Mouse (Mus musculus) cerebellum, adult 11-12 months (tissue): ENCODE measurements at regions not wholly inside any gene's neighbourhood (a gene's known extent, or its start where the extent isn't known, plus 50 kb on each side); places are given as distances from the start of the nearest gene placed in this dataset.

ENCODE experiments used
- DNase-seq: peaks from one replicate; pipeline ENCODE4 v3.0.0; 2022

GRCm38 (mm10) chr13:51016956-51017703 is 83.5 kb upstream of the Spin1 start:
- no peak for DNase-seq

DNA sequence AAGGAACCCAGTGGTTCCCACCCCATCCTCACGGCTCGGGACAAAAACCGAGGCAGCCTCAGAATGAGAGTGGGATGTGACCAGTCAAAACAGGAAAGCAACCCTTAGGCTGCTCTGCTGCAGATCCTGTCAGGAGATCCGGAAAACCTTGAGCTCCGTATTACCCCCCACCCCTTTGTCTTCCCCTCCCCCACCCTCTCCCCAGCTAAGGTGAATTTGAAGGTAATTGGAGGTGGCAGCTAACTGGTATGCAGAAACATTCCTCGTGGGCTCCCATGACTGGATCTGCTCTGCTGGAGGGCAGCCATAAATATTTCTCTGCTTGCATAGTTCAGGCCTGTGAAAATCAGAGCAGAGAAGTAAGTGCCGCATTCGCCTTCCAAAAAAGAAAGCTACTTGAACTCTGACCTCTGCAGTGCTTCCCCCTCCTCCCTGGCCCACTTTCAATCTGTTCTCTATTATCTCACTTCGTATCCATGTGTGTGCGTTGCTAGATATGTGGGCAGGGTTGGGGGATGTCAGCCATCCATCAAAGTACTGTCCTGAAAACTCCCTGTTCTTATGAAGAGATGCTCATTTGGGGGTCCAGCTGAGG is 82.9 kb upstream of the Spin1 start:
- DNase-seq: no peak

DNA sequence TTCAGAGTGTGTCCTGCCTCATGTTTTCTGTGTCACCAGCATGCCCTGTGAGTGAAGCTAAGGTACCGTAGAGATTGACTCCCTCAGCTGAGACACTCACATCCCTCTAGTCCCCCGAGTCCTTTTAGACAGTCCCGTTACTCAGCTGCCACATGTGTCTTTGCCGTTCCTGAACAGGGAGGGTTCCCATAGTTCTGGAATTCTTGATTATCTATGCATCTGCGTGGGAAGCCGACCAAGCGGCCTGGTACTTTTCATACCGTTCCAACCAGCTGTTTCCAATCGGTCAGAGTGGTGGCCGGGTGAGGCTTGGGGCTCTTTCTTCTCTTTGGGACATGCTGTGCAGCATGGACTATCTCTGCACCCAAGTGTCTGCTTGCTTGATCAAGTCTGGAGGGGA is 82.3 kb upstream of the Spin1 start:
- no peak for DNase-seq

DNA sequence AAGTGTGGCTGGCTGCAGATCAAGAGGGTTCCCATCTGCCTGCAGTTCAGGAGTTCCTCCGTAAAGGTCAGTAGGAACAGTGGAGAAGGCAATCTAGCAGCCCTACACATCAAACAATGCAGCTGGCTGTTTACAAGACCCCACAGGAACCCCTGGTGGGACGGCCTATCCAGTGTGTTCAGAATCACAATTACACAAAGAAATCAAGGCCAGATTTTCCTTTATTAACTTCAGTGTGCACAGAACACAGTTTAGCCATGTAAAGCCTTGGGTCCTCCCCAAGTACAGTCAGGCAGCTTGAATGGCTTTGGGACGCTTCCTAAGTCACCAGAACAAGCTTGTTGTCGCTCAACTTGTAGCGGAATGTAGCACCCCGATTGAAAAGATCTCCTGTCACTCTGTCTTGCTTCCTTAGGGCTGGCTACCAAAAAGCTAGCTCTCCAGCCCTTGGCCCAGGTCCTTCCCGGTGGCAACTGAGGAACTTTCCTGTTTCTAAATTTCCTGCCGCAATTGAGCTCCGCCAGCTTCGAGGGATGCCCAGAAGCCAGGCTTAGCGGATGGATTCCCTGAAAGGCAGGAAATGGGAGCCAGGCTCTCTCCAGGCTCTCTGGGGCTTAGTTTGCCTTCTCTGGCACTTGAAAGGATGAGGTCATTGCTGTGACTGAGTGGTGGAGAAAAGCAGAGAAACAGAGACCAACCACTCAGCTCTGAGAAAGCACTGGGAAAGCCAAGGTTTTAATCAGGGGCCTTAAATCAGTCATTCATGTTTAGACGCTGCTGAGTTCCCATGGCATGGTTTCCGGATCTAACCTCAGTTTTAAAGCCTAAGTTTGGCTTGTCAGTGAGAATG is 78.1 kb upstream of the Spin1 start:
- DNase-seq: no peak

DNA sequence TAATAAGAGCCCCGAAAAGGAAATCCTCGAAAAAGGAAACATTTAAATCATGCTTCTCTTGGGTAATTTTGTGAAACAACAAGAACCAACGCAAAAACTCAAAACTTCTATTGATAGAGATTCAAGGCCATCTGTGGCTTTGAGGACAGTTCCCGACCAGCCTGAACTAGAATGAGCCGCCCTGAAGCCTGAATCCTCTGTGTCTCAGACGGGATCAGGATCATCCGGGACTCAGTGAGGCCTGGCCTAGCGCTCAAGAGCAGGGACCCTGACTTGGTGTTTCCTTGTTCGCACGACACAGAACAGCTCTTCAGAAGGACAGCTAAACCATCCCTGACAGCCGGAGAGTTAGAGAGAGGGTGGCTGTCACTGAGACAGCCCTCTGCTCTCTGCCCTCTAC is 77.4 kb upstream of the Spin1 start:
- DNase-seq: no peak

GRCm38 (mm10) chr13:51026311-51026918 is 74.3 kb upstream of the Spin1 start:
- no peak for DNase-seq

- no peak for DNase-seq
Observed at GRCm38 (mm10) chr13:51037850-51038450, 62.7 kb upstream of the Spin1 start.

- DNase-seq: no peak
Observed at GRCm38 (mm10) chr13:51038955-51039354, 61.7 kb upstream of the Spin1 start.

DNA sequence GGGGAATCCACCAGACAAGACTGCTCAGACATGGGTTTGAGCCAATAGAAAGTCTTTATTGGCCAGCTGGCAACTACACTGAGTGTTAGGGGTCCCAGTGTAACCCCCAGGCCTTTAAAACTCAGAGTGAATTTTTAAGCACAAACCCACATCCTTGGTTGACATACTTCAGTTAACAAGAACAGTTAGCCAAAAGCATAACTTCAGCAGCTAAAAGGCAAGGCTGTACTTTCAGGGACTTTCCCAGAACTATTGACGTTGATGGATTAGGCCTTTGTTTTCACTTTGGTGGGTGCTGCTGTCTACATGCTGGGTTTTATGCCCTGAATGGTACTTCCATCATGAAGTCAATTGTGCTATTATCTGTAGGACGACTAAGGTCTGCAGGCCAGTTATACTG is 59.6 kb upstream of the Spin1 start:
- DNase-seq: no peak

DNA sequence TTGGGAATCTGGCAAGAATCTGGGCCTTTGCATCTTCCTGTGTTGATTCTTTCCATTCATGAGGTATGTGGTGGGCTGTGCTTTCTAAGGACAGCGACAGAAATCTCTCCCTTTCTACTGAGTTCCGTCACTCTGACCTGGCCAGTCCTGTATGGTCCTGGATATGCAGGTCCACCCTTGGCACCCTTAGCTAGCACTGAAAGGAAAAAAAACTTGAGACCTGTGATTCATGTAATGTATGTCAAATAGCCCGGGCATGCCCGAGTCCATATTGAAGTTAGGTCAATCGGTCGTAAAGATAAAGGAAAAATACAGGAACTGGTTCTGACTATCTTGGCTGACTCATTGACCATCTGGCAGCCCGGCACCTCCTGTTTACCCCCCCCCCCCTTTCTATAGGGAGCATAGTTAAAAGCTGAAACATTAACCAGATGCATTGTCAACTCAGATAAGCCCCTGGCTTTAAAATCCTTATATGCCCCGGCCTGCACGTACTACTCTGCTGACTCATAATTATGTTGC is 57.7 kb upstream of the Spin1 start:
- DNase-seq: no peak
